Mouse (Mus musculus) cortical plate, adult 2 months (tissue): Measurements from ENCODE around the gene Bend5. TPM values are rescaled to one million over a fixed set of nuclear protein-coding genes. Genes with fewer than 3 reads are reported as not detected.

Source experiments
- H3K27ac ChIP-seq: fragments of 200-500 bp; 2 replicates; pipeline ENCODE4 v1.5.1; 2012; ENCODE audit warnings: low read length, control low read depth, inconsistent platforms; ENCODE audit not compliant: insufficient read depth
- H3K4me1 ChIP-seq: fragments of 200-500 bp; 2 replicates; pipeline ENCODE4 v1.6.1; 2011; ENCODE audit warnings: low read length; ENCODE audit not compliant: control insufficient read depth, insufficient read depth
- H3K4me3 ChIP-seq: fragments of 200-500 bp; 2 replicates; pipeline ENCODE4 v1.5.1; 2011; ENCODE audit warnings: mild to moderate bottlenecking, low read length, control low read depth; ENCODE audit not compliant: insufficient read depth
- CTCF ChIP-seq: fragments of 200-500 bp; IDR thresholded peaks from 2 replicates; pipeline ENCODE4 v1.5.1; 2011; ENCODE audit warnings: mild to moderate bottlenecking, control low read depth, low read length; ENCODE audit not compliant: insufficient read depth; ENCODE audit errors: extremely low read depth
- POLR2A ChIP-seq: fragments of 200-500 bp; IDR thresholded peaks from 2 replicates; pipeline ENCODE4 v1.6.1; 2011; ENCODE audit warnings: mild to moderate bottlenecking, low read length, control low read depth; ENCODE audit not compliant: insufficient read depth; ENCODE audit errors: extremely low read depth
- polyA plus RNA-seq: library from polyadenylated mRNA; depleted of rRNA; stranded (reverse); fragments of >200 nt; gene quantifications from 2 replicates; pipeline ENCODE4 v1.2.3, GENCODE M21; 2012

The Bend5 gene
- polyA plus RNA-seq, 1 experiment = 15.5 TPM

GRCm38 (mm10) chr4:111432013-111432412 is 17.2 kb downstream of the Bend5 start:
- no peak overlapping the region for H3K4me3 ChIP-seq
- H3K27ac ChIP-seq = no peak overlapping the region
- H3K4me1 ChIP-seq = peaks cover 3% of the 10 kb centered on the region
- TF ChIP-seq POLR2A = no peak

GRCm38 (mm10) chr4:111432417-111432816 is 17.6 kb downstream of the Bend5 start:
- Histone ChIP-seq H3K4me1 (peaks cover 3% of the 10 kb centered on the region), H3K4me3 (no peak overlapping the region)
- TF ChIP-seq CTCF (no peak), POLR2A (no peak)

GRCm38 (mm10) chr4:111441709-111442108 is 26.9 kb downstream of the Bend5 start:
- no peak overlapping the region for H3K27ac ChIP-seq
- TF ChIP-seq CTCF (no peak), POLR2A (no peak)
- H3K4me3 ChIP-seq = no peak overlapping the region
- peaks cover 9% of the 10 kb centered on the region for H3K4me1 ChIP-seq

More at GRCm38 (mm10) chr4:111432417-111432816, 17.6 kb downstream of the Bend5 start:
- no peak overlapping the region for H3K27ac ChIP-seq

- H3K4me1 ChIP-seq = peaks cover 9% of the 10 kb centered on the region
- no peak overlapping the region for H3K4me3 ChIP-seq
- TF ChIP-seq POLR2A = no peak
- no peak for TF ChIP-seq CTCF
- H3K27ac ChIP-seq = no peak overlapping the region
These were observed 27.8 kb downstream of the Bend5 start for GRCm38 (mm10) chr4:111442435-111443238.

- H3K4me1 ChIP-seq = peaks cover 11% of the 10 kb centered on the region
- TF ChIP-seq CTCF = no peak
- no peak for TF ChIP-seq POLR2A
- H3K4me3 ChIP-seq = no peak overlapping the region
- no peak overlapping the region for H3K27ac ChIP-seq
These were observed 29.3 kb downstream of the Bend5 start for GRCm38 (mm10) chr4:111443906-111444615.

- no peak for TF ChIP-seq POLR2A
- TF ChIP-seq CTCF = no peak
- no peak overlapping the region for H3K4me3 ChIP-seq
- H3K27ac ChIP-seq = no peak overlapping the region
- peaks cover 14% of the 10 kb centered on the region for H3K4me1 ChIP-seq
These were observed 29.9 kb downstream of the Bend5 start for GRCm38 (mm10) chr4:111444616-111445160.

- H3K27ac ChIP-seq = no peak overlapping the region
- no peak for TF ChIP-seq CTCF
- no peak for TF ChIP-seq POLR2A
- H3K4me1 ChIP-seq = peaks cover 15% of the 10 kb centered on the region
- H3K4me3 ChIP-seq = no peak overlapping the region
These were observed 33.1 kb downstream of the Bend5 start for GRCm38 (mm10) chr4:111447918-111448317.

GRCm38 (mm10) chr4:111448586-111448985 is 33.8 kb downstream of the Bend5 start:
- TF ChIP-seq CTCF = no peak
- no peak for TF ChIP-seq POLR2A
- H3K27ac ChIP-seq = no peak overlapping the region
- H3K4me1 ChIP-seq = peaks cover 11% of the 10 kb centered on the region
- H3K4me3 ChIP-seq = no peak overlapping the region

GRCm38 (mm10) chr4:111449442-111450199 is 34.8 kb downstream of the Bend5 start:
- H3K27ac ChIP-seq = peak overlapping the region; percentile 45; the same call in 1 of the 2 replicates
- no peak for TF ChIP-seq POLR2A
- no peak for TF ChIP-seq CTCF
- peaks cover 9% of the 10 kb centered on the region for H3K4me1 ChIP-seq
- no peak overlapping the region for H3K4me3 ChIP-seq
